Mouse (Mus musculus): ENCODE data around the gene Siglece. TPM values are rescaled to one million over a fixed set of nuclear protein-coding genes. Genes with fewer than 3 reads are reported as not detected.

Siglece gene
- polyA plus RNA-seq, 1 experiment from 2014 or later, result 2.0 TPM

DNA sequence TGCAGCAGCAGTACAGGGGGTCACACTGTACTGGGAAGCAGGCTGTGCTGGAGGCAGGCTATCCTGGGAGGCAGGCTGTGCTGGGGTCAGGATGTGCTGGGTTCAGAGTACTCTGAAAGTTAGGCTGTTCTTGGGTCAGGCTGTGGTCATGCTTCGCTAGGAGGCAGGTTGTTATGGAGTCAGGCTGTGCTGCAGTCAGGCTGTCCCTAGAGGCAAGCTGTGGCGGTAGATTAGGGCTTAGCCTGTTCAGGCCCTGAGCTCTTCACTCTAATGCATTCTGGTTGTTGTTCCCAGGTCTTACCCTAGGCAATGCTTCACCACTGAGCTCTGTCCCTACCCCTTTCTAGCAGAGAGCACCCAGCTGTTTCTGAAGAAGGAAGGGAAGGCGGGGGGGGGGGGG is 34.9 kb downstream of the Siglece start:
- Histone ChIP-seq H3K4me3 (replicated peaks) (no peak overlapping the region), H3K9me3 (no peaks in the 10 kb centered on the region)
- 71% methylated on average over 3 of the region's 3 CpGs for WGBS

DNA sequence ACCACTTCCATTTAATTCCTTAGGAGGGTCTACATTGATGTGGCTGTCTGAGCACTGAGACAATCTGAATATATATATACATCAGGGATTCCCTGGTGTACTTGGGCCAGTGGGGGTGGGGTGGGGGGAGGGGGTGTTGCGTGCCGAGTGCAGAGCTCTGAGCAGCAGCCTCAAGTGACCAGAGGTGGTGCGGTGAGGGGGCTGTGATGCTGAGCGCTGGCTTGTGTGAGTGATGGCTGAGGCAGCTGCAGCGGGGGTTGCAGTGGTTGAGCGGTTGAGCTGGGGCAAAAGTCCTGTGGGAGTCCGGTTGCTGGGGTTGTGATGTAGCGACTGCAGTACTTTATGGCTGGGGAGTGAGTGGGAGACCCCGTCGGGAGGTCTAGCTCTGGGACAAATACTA is 36.1 kb downstream of the Siglece start:
- no peaks in the 10 kb centered on the region for H3K27me3 ChIP-seq (replicated peaks)
- H3K9me3 ChIP-seq, result no peaks in the 10 kb centered on the region
- no peak for ATAC-seq (ENCODE audit: insufficient read depth, low FRiP score, low read depth)
- H3K4me2 ChIP-seq, result no peak overlapping the region
- H3K4me3 ChIP-seq (replicated peaks), result no peak overlapping the region
- H3K9ac ChIP-seq, result no peak overlapping the region
- H3K27ac ChIP-seq, result no peak overlapping the region
- no peaks in the 10 kb centered on the region for H3K4me1 ChIP-seq
- WGBS, result 18% methylated on average over 10 of the region's 10 CpGs
- H3K36me3 ChIP-seq, result no peaks in the 10 kb centered on the region

More for the DNA sequence above, 34.9 kb downstream of the Siglece start:
- H3K27me3 ChIP-seq (replicated peaks), result no peaks in the 10 kb centered on the region
- no peak overlapping the region for H3K9ac ChIP-seq
- H3K4me1 ChIP-seq, result no peaks in the 10 kb centered on the region
- no peak overlapping the region for H3K4me2 ChIP-seq
- no peak overlapping the region for H3K27ac ChIP-seq
- ATAC-seq (ENCODE audit: insufficient read depth, low FRiP score, low read depth), result no peak
- H3K36me3 ChIP-seq, result no peaks in the 10 kb centered on the region

- no peak overlapping the region for H3K4me3 ChIP-seq (replicated peaks)
- no peak overlapping the region for H3K4me2 ChIP-seq
- no peaks in the 10 kb centered on the region for H3K27me3 ChIP-seq (replicated peaks)
- H3K27ac ChIP-seq, result no peak overlapping the region
- no peak for ATAC-seq (ENCODE audit: insufficient read depth, low FRiP score, low read depth)
- WGBS, result 72% methylated on average over 7 of the region's 7 CpGs
- H3K9ac ChIP-seq, result no peak overlapping the region
- no peaks in the 10 kb centered on the region for H3K4me1 ChIP-seq
- H3K9me3 ChIP-seq, result no peaks in the 10 kb centered on the region
- H3K36me3 ChIP-seq, result no peaks in the 10 kb centered on the region
Measured at GRCm38 (mm10) chr7:43622927-43623326, 37.0 kb downstream of the Siglece start.

DNA sequence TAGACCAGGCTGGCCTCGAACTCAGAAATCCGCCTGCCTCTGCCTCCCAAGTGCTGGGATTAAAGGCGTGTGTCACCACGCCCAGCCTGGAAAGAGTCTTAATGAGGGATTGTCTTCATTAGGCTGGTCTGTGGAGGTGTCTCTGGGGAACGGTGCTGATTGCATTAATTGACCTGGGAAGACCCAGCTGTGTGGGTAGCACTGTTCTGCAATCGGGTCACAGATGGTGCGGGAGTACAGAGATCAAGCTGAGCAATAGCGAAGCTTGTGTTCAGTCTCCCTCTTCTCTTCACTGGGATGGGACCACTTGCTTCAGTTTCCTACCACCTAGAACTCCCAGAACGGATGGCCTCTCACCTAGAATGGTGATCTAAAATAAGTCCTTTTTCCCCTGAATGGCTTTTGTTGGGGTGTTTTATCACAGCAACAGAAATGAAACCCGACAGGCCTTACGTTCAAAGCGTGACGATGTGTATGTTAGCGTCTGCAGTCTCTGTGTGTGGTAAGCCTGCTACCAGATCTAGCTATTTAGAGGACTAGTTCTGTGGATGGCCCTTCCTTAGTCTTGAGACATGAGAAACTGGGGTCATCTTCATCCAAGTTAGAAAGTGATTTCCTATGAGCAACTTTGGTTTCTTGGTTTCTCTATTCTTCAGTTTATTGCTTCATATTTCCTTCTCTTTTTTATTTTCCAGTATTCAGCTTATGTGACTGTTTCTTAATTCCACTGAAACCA is 46.0 kb downstream of the Siglece start:
- Histone ChIP-seq H3K27me3 (replicated peaks) (no peaks in the 10 kb centered on the region), H3K36me3 (no peaks in the 10 kb centered on the region), H3K27ac (no peak overlapping the region), H3K4me1 (no peaks in the 10 kb centered on the region), H3K4me2 (no peak overlapping the region), H3K4me3 (replicated peaks) (no peak overlapping the region), H3K9me3 (no peaks in the 10 kb centered on the region), H3K9ac (no peak overlapping the region)
- ATAC-seq (ENCODE audit: insufficient read depth, low FRiP score, low read depth), result no peak
- 88% methylated on average over 14 of the region's 14 CpGs for WGBS

GRCm38 (mm10) chr7:43608316-43608824 is 51.6 kb downstream of the Siglece start:
- Histone ChIP-seq H3K9me3 (no peaks in the 10 kb centered on the region), H3K4me2 (no peak overlapping the region), H3K4me3 (replicated peaks) (no peak overlapping the region), H3K4me1 (0 out of 2 replicates have a peak, but pooled peaks cover 3% of the 10 kb centered on the region), H3K27ac (no peak overlapping the region), H3K27me3 (replicated peaks) (0 out of 2 replicates have a peak, but pooled peaks cover 5% of the 10 kb centered on the region), H3K36me3 (no peaks in the 10 kb centered on the region), H3K9ac (no peak overlapping the region)
- 68% methylated on average over 7 of the region's 7 CpGs for WGBS
- ATAC-seq (ENCODE audit: insufficient read depth, low FRiP score, low read depth), result no peak

- Histone ChIP-seq H3K27ac (no peak overlapping the region), H3K27me3 (replicated peaks) (0 out of 2 replicates have a peak, but pooled peaks cover 5% of the 10 kb centered on the region), H3K4me1 (0 out of 2 replicates have a peak, but pooled peaks cover 3% of the 10 kb centered on the region), H3K9me3 (no peaks in the 10 kb centered on the region), H3K4me3 (replicated peaks) (no peak overlapping the region; the same call in 1 of the 2 replicates), H3K36me3 (no peaks in the 10 kb centered on the region), H3K9ac (no peak overlapping the region), H3K4me2 (no peak overlapping the region)
- WGBS, result 28% methylated on average over 5 of the region's 5 CpGs
- no peak for ATAC-seq (ENCODE audit: insufficient read depth, low FRiP score, low read depth)
Measured at GRCm38 (mm10) chr7:43607743-43608287, 52.1 kb downstream of the Siglece start.

GRCm38 (mm10) chr7:43606896-43607742 is 52.8 kb downstream of the Siglece start, which contains the start of gene Zfp819:
Gene Zfp819, plus strand, starts transcription at chr7:43607169.
- Histone ChIP-seq H3K36me3 (no peaks in the 10 kb centered on the region), H3K27ac (no peak within 1 kb of the TSS), H3K4me3 (replicated peaks) (peak within 1 kb of the TSS; percentile 30), H3K27me3 (replicated peaks) (0 out of 2 replicates have a peak, but pooled peaks cover 5% of the 10 kb centered on the region), H3K9me3 (no peaks in the 10 kb centered on the region), H3K9ac (no peak within 1 kb of the TSS), H3K4me1 (0 out of 2 replicates have a peak, but pooled peaks cover 3% of the 10 kb centered on the region), H3K4me2 (peak within 1 kb of the TSS; percentile 71)
- peak; percentile 79 for ATAC-seq (ENCODE audit: insufficient read depth, low FRiP score, low read depth)
- WGBS, result 16% methylated on average over 41 of the region's 41 CpGs

GRCm38 (mm10) chr7:43601884-43602283 is 58.1 kb downstream of the Siglece start:
- Histone ChIP-seq H3K36me3 (no peaks in the 10 kb centered on the region), H3K4me3 (replicated peaks) (no peak overlapping the region), H3K9ac (no peak overlapping the region), H3K27ac (no peak overlapping the region), H3K27me3 (replicated peaks) (no peaks in the 10 kb centered on the region), H3K4me2 (no peak overlapping the region), H3K4me1 (no peaks in the 10 kb centered on the region), H3K9me3 (no peaks in the 10 kb centered on the region)
- 25% methylated on average over 5 of the region's 5 CpGs for WGBS
- no peak for ATAC-seq (ENCODE audit: insufficient read depth, low FRiP score, low read depth)

Other genes with a start within 250 kb of the Siglece start
- 0.15 and 0.77 TPM in 2 replicates for gene Lim2, start 232.5 kb downstream of the Siglece start, polyA plus RNA-seq (2015; fragmentation: Nextera tagmentation; extraction: Ambion mirVana)
- 3.7 and 4.4 TPM in 2 replicates for gene Nkg7, start 223.1 kb downstream of the Siglece start, polyA plus RNA-seq (2015; fragmentation: Nextera tagmentation; extraction: Ambion mirVana)
- 0.21 TPM in 1 of 2 replicates, not detected in the other for gene Cldnd2, start 219.4 kb downstream of the Siglece start, polyA plus RNA-seq (2015; fragmentation: Nextera tagmentation; extraction: Ambion mirVana)
- gene Etfb, start 216.1 kb downstream of the Siglece start, polyA plus RNA-seq (2015; fragmentation: Nextera tagmentation; extraction: Ambion mirVana), result 353 and 355 TPM in 2 replicates
- 0.96 and 1.1 TPM in 2 replicates for gene Gm45233, start 216.0 kb downstream of the Siglece start, polyA plus RNA-seq (2015; fragmentation: Nextera tagmentation; extraction: Ambion mirVana)
- gene Vsig10l, start 197.0 kb downstream of the Siglece start, polyA plus RNA-seq (2015; fragmentation: Nextera tagmentation; extraction: Ambion mirVana), result 6.0 and 7.7 TPM in 2 replicates
- 0.49 and 0.55 TPM in 2 replicates for gene Iglon5, start 170.1 kb downstream of the Siglece start, polyA plus RNA-seq (2015; fragmentation: Nextera tagmentation; extraction: Ambion mirVana)
- not detected in 2 replicates for gene 4931406B18Rik, start 154.2 kb downstream of the Siglece start, polyA plus RNA-seq (2015; fragmentation: Nextera tagmentation; extraction: Ambion mirVana)
- 2.1 and 2.3 TPM in 2 replicates for gene Cd33, start 115.7 kb downstream of the Siglece start, polyA plus RNA-seq (2015; fragmentation: Nextera tagmentation; extraction: Ambion mirVana)
- gene Zfp658, start 97.9 kb downstream of the Siglece start, polyA plus RNA-seq (2015; fragmentation: Nextera tagmentation; extraction: Ambion mirVana), result 2.9 and 3.6 TPM in 2 replicates
- 10.3 and 11.3 TPM in 2 replicates for gene Zfp719, start 80.6 kb downstream of the Siglece start, polyA plus RNA-seq (2015; fragmentation: Nextera tagmentation; extraction: Ambion mirVana)
- gene Zfp819, start 53.0 kb downstream of the Siglece start, polyA plus RNA-seq (2015; fragmentation: Nextera tagmentation; extraction: Ambion mirVana), result not detected in 2 replicates
- 1.1 and 2.2 TPM in 2 replicates for gene Ceacam18, start 25.5 kb downstream of the Siglece start, polyA plus RNA-seq (2015; fragmentation: Nextera tagmentation; extraction: Ambion mirVana)
- gene Ctu1, start 11.9 kb upstream of the Siglece start, polyA plus RNA-seq (2015; fragmentation: Nextera tagmentation; extraction: Ambion mirVana), result 14.3 and 14.7 TPM in 2 replicates
- gene Klk14, start 30.3 kb upstream of the Siglece start, polyA plus RNA-seq (2015; fragmentation: Nextera tagmentation; extraction: Ambion mirVana), result 0.21 TPM in 1 of 2 replicates, not detected in the other
- gene Klk13, start 52.4 kb upstream of the Siglece start, polyA plus RNA-seq (2015; fragmentation: Nextera tagmentation; extraction: Ambion mirVana), result 2.0 and 5.5 TPM in 2 replicates
- 0.57 and 2.4 TPM in 2 replicates for gene Klk12, start 108.7 kb upstream of the Siglece start, polyA plus RNA-seq (2015; fragmentation: Nextera tagmentation; extraction: Ambion mirVana)
- gene Klk11, start 114.4 kb upstream of the Siglece start, polyA plus RNA-seq (2015; fragmentation: Nextera tagmentation; extraction: Ambion mirVana), result 4.0 and 8.7 TPM in 2 replicates
- gene Klk10, start 120.9 kb upstream of the Siglece start, polyA plus RNA-seq (2015; fragmentation: Nextera tagmentation; extraction: Ambion mirVana), result 4.1 and 17.4 TPM in 2 replicates
- 0.17 and 0.77 TPM in 2 replicates for gene Klk9, start 131.7 kb upstream of the Siglece start, polyA plus RNA-seq (2015; fragmentation: Nextera tagmentation; extraction: Ambion mirVana)
- 17.8 and 24.5 TPM in 2 replicates for gene Klk8, start 137.4 kb upstream of the Siglece start, polyA plus RNA-seq (2015; fragmentation: Nextera tagmentation; extraction: Ambion mirVana)
- gene Klk7, start 151.1 kb upstream of the Siglece start, polyA plus RNA-seq (2015; fragmentation: Nextera tagmentation; extraction: Ambion mirVana), result not detected in 2 replicates
- 0.18 and 0.32 TPM in 2 replicates for gene Klk6, start 164.3 kb upstream of the Siglece start, polyA plus RNA-seq (2015; fragmentation: Nextera tagmentation; extraction: Ambion mirVana)
- gene Klk5, start 181.8 kb upstream of the Siglece start, polyA plus RNA-seq (2015; fragmentation: Nextera tagmentation; extraction: Ambion mirVana), result not detected in 2 replicates
- gene Klk4, start 221.0 kb upstream of the Siglece start, polyA plus RNA-seq (2015; fragmentation: Nextera tagmentation; extraction: Ambion mirVana), result not detected in 2 replicates

Measured in stomach, embryonic 15.5 days (tissue).